Mouse (Mus musculus) embryonic facial prominence, embryonic 11.5 days (tissue): ENCODE results near the gene Galnt16. TPM values are rescaled to one million over a fixed set of nuclear protein-coding genes. Genes with fewer than 3 reads are reported as not detected.
A peak's percentile ranks its signal among the peaks of the same experiment; 100 is the strongest.

Experiments used
- ATAC-seq: fragments of 200-750 bp; cut with Nextera tagmentation; replicated peaks from 2 replicates; pipeline ENCODE4 v1.8.0; 2017; ENCODE audit warnings: low read depth; ENCODE audit not compliant: insufficient number of reproducible peaks, low FRiP score, low TSS enrichment
- DNase-seq: peaks from one replicate; pipeline ENCODE4 v3.0.0-alpha.2; 2015; ENCODE audit warnings: low spot score
- H3K27ac ChIP-seq: fragments of 300-500 bp; sonication (generic); replicated peaks from 2 replicates; pipeline ENCODE4 v1.5.1; 2014; ENCODE audit warnings: mild to moderate bottlenecking, low read depth, low read length, control low read depth
- H3K27me3 ChIP-seq: fragments of 300-500 bp; sonication (generic); 2 replicates; pipeline ENCODE4 v1.6.1; 2014; ENCODE audit warnings: mild to moderate bottlenecking, low read length, moderate library complexity, mixed read lengths; ENCODE audit not compliant: control insufficient read depth, insufficient read depth
- H3K36me3 ChIP-seq: fragments of 300-500 bp; sonication (generic); replicated peaks from 2 replicates; pipeline ENCODE4 v1.6.1; 2014; ENCODE audit warnings: low read depth, mild to moderate bottlenecking, low read length, moderate library complexity, mixed read lengths; ENCODE audit not compliant: control insufficient read depth, insufficient read depth
- H3K4me1 ChIP-seq: fragments of 300-500 bp; sonication (generic); 2 replicates; pipeline ENCODE4 v1.6.1; 2014; ENCODE audit warnings: low read length, mixed read lengths; ENCODE audit not compliant: control insufficient read depth, insufficient read depth
- H3K4me2 ChIP-seq: fragments of 300-500 bp; sonication (generic); 2 replicates; pipeline ENCODE4 v1.6.1; 2014; ENCODE audit warnings: low read depth, mild to moderate bottlenecking, control low read depth, low read length, moderate library complexity
- H3K4me3 ChIP-seq: fragments of 300-500 bp; sonication (generic); 2 replicates; pipeline ENCODE4 v1.5.1; 2014; ENCODE audit warnings: low read depth, low read length, control low read depth
- H3K9ac ChIP-seq: fragments of 300-500 bp; sonication (generic); replicated peaks from 2 replicates; pipeline ENCODE4 v1.6.1; 2014; ENCODE audit warnings: mild to moderate bottlenecking, control low read depth, low read length
- H3K9me3 ChIP-seq: fragments of 300-500 bp; sonication (generic); replicated peaks from 2 replicates; pipeline ENCODE4 v1.6.1; 2016; ENCODE audit warnings: mild to moderate bottlenecking, low read length, inconsistent platforms, mixed read lengths; ENCODE audit not compliant: control insufficient read depth
- WGBS: fragments of 180-500 bp; shearing (Covaris S2); extraction: QIAGEN DNeasy Blood & Tissue Kit; methylation state at CpG from one replicate; pipeline ENCODE4 v1.1.7; 2014; 5-methylcytosine and 5-hydroxymethylcytosine counted together
- polyA plus RNA-seq: library from polyadenylated mRNA; unstranded; fragments of >200 nt; fragmentation: Nextera tagmentation; extraction: Ambion mirVana; gene quantifications from 2 replicates; pipeline ENCODE4 v1.2.1, GENCODE M21; 2014

Gene Galnt16
- polyA plus RNA-seq, 1 experiment from 2014 or later, result 6.9 TPM

DNA sequence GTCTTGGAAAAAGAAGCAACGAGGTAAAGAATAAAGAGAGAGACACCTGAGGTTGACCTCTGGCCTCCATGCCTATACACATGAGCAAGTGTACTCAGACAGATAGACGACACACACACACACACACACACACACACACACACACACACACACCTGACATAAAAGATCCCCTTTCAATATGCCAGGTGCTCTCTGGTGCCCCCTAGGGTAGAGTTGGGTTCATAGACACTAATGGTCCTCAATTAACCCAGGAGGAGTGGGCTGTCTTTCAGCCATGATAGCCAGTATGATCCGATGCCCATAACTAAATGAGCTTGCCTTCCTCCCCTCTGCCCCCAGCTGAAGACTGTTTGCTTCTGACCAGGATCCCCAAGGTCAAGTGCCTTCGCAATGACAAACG is 59.0 kb downstream of the Galnt16 start:
- Histone ChIP-seq H3K4me3 (no peak overlapping the region), H3K36me3 (no peaks in the 10 kb centered on the region), H3K9ac (no peak overlapping the region), H3K27ac (no peak overlapping the region), H3K27me3 (no peaks in the 10 kb centered on the region), H3K4me2 (no peak overlapping the region), H3K4me1 (no peaks in the 10 kb centered on the region), H3K9me3 (no peaks in the 10 kb centered on the region)
- DNase-seq (peak; percentile 58), ATAC-seq (no peak)
- WGBS, result 67% methylated on average over 5 of the region's 5 CpGs

DNA sequence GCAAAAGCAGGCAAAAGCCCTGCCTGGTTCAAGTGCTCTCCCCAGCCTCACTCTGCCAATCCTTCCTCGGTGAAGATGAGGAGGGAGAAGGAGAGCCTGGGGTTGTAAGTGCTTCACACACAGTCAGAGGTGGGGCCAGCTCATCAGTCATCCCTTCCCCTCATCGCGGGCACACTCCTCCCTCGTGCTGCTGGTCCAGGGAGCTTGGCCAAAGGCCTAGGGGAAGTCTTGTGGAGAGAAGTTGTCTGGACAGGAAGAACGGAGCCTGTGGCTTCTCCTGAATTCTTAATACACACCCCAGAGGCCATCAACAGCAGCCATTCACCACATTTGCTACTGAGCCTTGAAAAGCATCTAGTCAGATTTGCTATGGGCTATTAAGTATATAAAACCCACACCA is 63.3 kb downstream of the Galnt16 start:
- DNase-seq (no peak), ATAC-seq (no peak)
- H3K9ac ChIP-seq, result no peak overlapping the region
- no peaks in the 10 kb centered on the region for H3K9me3 ChIP-seq
- H3K4me1 ChIP-seq, result no peaks in the 10 kb centered on the region
- no peak overlapping the region for H3K4me2 ChIP-seq
- WGBS, result 74% methylated on average over 5 of the region's 5 CpGs
- H3K36me3 ChIP-seq, result no peaks in the 10 kb centered on the region
- no peak overlapping the region for H3K4me3 ChIP-seq
- H3K27me3 ChIP-seq, result no peaks in the 10 kb centered on the region
- no peak overlapping the region for H3K27ac ChIP-seq

DNA sequence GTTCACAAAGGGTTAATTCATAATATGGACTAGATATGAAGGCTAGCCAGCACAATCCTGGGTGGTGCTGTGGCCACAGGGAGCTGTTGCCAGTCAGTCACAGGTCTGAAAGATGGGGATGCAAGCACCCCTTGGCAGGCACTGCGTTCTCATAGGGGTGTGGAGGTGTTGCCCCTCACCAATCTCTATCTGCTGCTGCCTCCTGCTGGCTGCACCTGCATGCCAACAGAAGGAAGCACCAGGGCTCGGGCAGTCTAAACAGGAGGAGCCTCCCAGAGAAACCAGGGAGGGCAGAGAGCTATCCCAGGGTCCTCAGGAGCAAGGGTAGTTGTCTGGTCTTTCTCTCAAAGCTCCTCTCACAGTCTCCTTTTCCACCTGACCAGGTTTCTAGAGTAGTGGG is 66.9 kb downstream of the Galnt16 start:
- no peak overlapping the region for H3K9ac ChIP-seq
- no peak overlapping the region for H3K27ac ChIP-seq
- no peaks in the 10 kb centered on the region for H3K9me3 ChIP-seq
- WGBS, result 39% methylated on average over 2 of the region's 2 CpGs
- no peaks in the 10 kb centered on the region for H3K4me1 ChIP-seq
- H3K36me3 ChIP-seq, result no peaks in the 10 kb centered on the region
- H3K4me3 ChIP-seq, result no peak overlapping the region
- no peaks in the 10 kb centered on the region for H3K27me3 ChIP-seq
- no peak overlapping the region for H3K4me2 ChIP-seq
- ATAC-seq, result no peak
- DNase-seq, result no peak

DNA sequence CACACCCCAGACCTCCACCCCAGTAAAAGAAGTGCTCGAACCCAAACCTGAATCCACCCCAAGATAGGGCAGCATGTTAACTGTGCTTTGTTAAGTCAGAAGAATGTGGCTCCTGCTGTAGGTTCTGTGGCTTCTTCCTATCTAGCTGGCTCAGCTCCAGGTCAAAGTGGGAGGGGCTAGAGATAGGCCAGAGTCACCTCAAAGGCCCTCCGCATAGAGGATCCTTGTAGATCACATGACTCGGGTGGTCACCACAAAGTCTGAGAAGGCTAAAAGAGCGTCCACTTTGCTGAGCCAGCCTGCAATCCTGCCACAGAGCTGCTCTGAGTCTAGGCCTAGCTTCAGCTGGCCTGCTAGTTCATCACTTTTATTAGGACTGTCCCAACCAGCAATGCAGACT is 76.1 kb downstream of the Galnt16 start:
- H3K27ac ChIP-seq, result no peak overlapping the region
- H3K4me1 ChIP-seq, result no peaks in the 10 kb centered on the region
- no peaks in the 10 kb centered on the region for H3K27me3 ChIP-seq
- whole genome bisulfite sequencing, result 88% methylated on average over 4 of the region's 4 CpGs
- H3K9me3 ChIP-seq, result no peaks in the 10 kb centered on the region
- ATAC-seq (no peak), DNase-seq (no peak)
- no peak overlapping the region for H3K4me3 ChIP-seq
- no peak overlapping the region for H3K4me2 ChIP-seq
- H3K9ac ChIP-seq, result no peak overlapping the region
- H3K36me3 ChIP-seq, result no peaks in the 10 kb centered on the region

DNA sequence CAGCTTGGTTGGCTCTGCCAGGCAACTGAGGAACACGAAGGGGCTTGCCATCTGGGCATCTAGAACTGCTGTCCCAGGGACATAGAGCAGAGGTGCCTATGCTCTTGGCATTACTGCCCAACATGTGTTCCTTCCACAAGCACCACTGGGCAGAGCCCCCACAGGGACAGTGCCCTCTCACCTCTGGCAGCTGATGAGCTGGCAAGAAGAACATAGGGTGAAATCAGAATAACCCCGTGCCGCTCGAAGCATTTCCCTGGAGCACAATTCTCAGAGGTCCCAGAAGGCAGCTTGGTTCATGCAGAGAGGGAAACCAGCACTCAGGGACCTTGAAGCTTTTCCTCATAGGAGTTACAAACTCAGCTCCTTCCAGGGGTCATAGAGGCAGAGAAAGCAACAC is 76.7 kb downstream of the Galnt16 start:
- Histone ChIP-seq H3K36me3 (no peaks in the 10 kb centered on the region), H3K4me1 (no peaks in the 10 kb centered on the region), H3K4me3 (no peak overlapping the region), H3K27ac (no peak overlapping the region), H3K4me2 (no peak overlapping the region), H3K27me3 (no peaks in the 10 kb centered on the region), H3K9me3 (no peaks in the 10 kb centered on the region), H3K9ac (no peak overlapping the region)
- no peak for DNase-seq
- no peak for ATAC-seq
- WGBS, result 78% methylated on average over 4 of the region's 4 CpGs

DNA sequence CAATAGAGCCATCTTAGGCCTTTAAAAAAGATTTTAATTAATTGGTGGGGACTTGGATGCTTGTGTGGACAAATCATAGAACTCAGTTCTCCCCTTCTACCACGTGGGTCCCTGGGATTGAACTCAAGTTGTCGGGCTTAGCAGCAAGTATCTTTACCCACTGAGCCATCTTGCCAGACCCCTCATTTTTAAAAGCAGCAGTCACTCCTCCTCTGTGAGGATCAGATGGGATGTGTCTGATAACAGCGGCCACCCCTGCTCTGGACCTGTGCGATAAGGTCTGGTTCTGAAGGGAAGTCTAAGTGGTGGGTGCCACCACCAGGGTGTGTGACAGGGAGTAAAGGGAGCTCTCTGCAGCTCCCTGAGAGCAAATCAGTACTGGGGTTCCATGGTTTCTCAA is 77.5 kb downstream of the Galnt16 start:
- ATAC-seq, result no peak
- H3K4me2 ChIP-seq, result no peak overlapping the region
- no peak overlapping the region for H3K4me3 ChIP-seq
- WGBS, result 96% methylated on average over 4 of the region's 4 CpGs
- DNase-seq, result no peak
- H3K27ac ChIP-seq, result no peak overlapping the region
- no peaks in the 10 kb centered on the region for H3K4me1 ChIP-seq
- H3K9ac ChIP-seq, result no peak overlapping the region
- no peaks in the 10 kb centered on the region for H3K27me3 ChIP-seq
- no peaks in the 10 kb centered on the region for H3K36me3 ChIP-seq
- no peaks in the 10 kb centered on the region for H3K9me3 ChIP-seq

DNA sequence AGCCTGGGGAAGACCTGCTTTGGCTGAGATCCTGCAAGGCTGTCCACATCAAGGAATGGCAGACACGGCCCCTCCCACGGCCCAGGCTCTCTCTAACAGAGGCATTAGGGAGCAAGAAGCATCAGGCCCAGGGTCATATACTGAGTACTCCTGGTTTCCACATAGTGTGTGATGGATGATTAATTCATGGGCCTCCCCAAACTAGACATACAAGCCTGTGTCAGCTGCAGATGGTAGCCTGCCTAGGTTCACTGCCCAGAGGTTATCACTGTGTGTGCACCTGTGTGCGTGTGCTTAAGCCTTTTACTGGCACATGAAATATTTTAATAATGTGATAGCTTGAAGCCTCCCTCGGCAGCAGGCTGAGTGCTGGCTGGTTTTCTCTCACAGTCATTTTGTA is 77.9 kb downstream of the Galnt16 start:
- Histone ChIP-seq H3K4me3 (no peak overlapping the region), H3K4me1 (no peaks in the 10 kb centered on the region), H3K36me3 (no peaks in the 10 kb centered on the region), H3K4me2 (no peak overlapping the region), H3K27ac (no peak overlapping the region), H3K27me3 (no peaks in the 10 kb centered on the region), H3K9ac (no peak overlapping the region), H3K9me3 (no peaks in the 10 kb centered on the region)
- DNase-seq (no peak), ATAC-seq (no peak)
- WGBS, result 86% methylated on average over 4 of the region's 4 CpGs

DNA sequence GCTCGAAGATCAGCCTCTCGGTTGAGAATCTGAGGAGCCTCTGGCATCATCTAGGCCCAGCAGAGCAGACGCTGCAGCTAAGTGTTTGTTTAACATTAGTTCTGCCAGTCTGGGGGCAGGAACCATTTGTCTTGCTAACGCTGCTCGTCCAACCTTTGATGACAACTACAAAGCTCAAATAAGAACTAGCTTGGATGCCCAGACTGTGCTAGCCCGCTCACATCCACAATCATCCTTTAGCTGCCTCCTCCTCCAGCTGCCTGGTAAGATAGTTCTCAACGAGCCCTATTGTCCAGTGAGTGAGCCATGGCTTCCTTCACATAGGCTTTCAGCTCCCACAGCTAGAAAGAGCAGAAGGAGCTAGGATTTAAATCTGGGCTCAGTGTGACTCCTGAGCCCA is 80.2 kb downstream of the Galnt16 start:
- no peak for DNase-seq
- H3K9ac ChIP-seq, result no peak overlapping the region
- WGBS, result 29% methylated on average over 7 of the region's 7 CpGs

DNA sequence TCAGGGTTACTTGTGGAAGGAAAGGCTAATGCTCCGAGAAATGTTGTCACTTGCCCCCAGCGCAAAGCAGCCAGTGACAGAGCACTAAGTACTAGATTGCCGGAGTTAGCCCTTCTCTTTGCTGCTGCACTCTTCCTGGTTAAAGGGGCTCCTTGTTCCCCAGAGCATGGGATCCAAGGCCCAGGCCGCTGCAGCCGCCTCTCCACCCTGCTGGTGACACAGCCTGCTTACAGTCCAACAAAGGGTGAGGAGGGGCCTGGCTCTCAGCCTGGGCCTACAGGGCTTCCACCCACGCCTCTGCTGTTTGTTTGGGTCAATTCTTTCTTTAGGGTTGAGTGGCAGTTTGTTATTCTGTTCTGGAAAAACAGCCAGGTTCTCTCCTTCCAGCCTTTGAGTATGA is 80.7 kb downstream of the Galnt16 start:
- no peak overlapping the region for H3K27ac ChIP-seq
- WGBS, result 42% methylated on average over 6 of the region's 6 CpGs

More for the DNA sequence above, 80.2 kb downstream of the Galnt16 start:
- no peak overlapping the region for H3K4me3 ChIP-seq
- no peaks in the 10 kb centered on the region for H3K27me3 ChIP-seq
- H3K9me3 ChIP-seq, result no peaks in the 10 kb centered on the region
- H3K4me1 ChIP-seq, result no peaks in the 10 kb centered on the region
- H3K36me3 ChIP-seq, result no peaks in the 10 kb centered on the region
- no peak for ATAC-seq
- H3K27ac ChIP-seq, result no peak overlapping the region
- no peak overlapping the region for H3K4me2 ChIP-seq

More for the DNA sequence above, 80.7 kb downstream of the Galnt16 start:
- Histone ChIP-seq H3K4me1 (no peaks in the 10 kb centered on the region), H3K9ac (no peak overlapping the region), H3K9me3 (no peaks in the 10 kb centered on the region), H3K4me2 (no peak overlapping the region), H3K36me3 (no peaks in the 10 kb centered on the region), H3K27me3 (no peaks in the 10 kb centered on the region), H3K4me3 (no peak overlapping the region)
- no peak for DNase-seq
- no peak for ATAC-seq
